Mouse (Mus musculus): ENCODE data around the gene Ltb4r2.

DNA sequence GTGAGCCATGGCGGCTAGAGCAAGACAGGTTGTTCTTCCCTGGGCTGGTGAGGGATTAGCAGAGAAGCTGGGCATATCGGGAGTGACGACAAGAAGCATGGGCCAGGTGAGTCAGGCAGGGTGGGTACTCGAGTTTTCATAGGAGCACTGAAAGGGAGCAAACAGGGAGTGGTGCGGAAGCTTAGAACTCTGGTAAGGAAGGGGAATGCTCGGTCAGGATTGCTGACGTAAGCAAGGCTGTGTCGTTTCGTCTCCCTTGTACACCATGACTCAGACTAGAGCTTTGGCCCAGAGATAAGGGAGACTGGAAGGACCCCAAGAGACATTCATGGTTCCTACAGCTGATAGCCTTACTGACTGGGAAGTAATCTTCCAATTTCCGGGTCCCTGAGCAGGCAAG, 27.3 kb upstream of the Ltb4r2 start:
- TF ChIP-seq CTCF (IDR thresholded peaks at IDR 0.05; ENCODE audit: low read depth) (no peak), EP300 (IDR thresholded peaks at IDR 0.05; ENCODE audit: low read depth) (no peak)
